ENCODE assay signal across 19 mouse cellular contexts in the genomic region with DNA sequence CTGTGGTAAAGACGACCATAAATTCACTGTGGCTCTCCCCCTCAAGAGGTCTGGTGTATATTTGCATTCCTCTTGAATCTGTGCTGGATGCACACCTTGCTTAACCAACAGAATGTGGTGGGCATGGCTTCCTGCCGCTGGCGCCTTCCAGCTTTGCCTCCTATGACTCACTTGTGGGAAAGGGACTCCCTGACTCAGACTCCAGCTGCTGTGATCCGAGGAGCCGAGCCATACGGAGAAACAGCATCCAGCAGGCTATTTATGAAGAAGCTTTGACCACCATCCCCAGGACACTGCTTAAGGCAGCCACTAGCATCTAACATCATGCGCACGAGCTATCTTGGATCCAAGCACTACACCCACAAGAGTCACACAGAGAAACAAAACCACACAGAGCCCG. TPM values are rescaled to one million over a fixed set of nuclear protein-coding genes. Genes with fewer than 3 reads are reported as not detected.
DNase-seq lines count a peak whose midpoint lies in the region; ATAC-seq and TF ChIP-seq lines count a peak whose summit lies in the region.
"Had no signal": no experiment of that assay in that cellular context is flagged by ENCODE, and none has a peak within 500 bp of the region (broad histone marks: within the 10 kb centered on the region; RNA-seq: fewer than 3 reads in every experiment).

No protein-coding gene starts in this region.

- H3K27me3 ChIP-seq in midbrain, embryonic 10.5 days (ENCODE audit: low read depth, poor library complexity, severe bottlenecking): no peaks in the 10 kb centered on the region
- H3K27me3 ChIP-seq in midbrain, embryonic 13.5 days: no peaks in the 10 kb centered on the region
- H3K27me3 ChIP-seq in C2C12 (ENCODE audit: control insufficient read depth, insufficient read depth, insufficient read length): no peaks in the 10 kb centered on the region
- no peaks in the 10 kb centered on the region for H3K27me3 ChIP-seq in limb, embryonic 10.5 days (ENCODE audit: low read depth, poor library complexity, severe bottlenecking)
- H3K27me3 ChIP-seq: midbrain, embryonic 15.5 days had no signal

- H3K79me2 ChIP-seq in C2C12 (ENCODE audit: control insufficient read depth, insufficient read depth): no peaks in the 10 kb centered on the region

- WGBS in midbrain, embryonic 10.5 days: 93% methylated on average over 9 of the region's 9 CpGs
- WGBS in midbrain, embryonic 13.5 days: 94% methylated on average over 9 of the region's 9 CpGs
- 94% methylated on average over 9 of the region's 9 CpGs for WGBS in limb, embryonic 10.5 days

- H3K79me3 ChIP-seq in C2C12 (ENCODE audit: low read depth): no peaks in the 10 kb centered on the region

- no peaks in the 10 kb centered on the region for H3K36me3 ChIP-seq in midbrain, embryonic 10.5 days
- no peaks in the 10 kb centered on the region for H3K36me3 ChIP-seq in midbrain, embryonic 13.5 days
- H3K36me3 ChIP-seq in C2C12 (ENCODE audit: control insufficient read depth, insufficient read depth): no peaks in the 10 kb centered on the region
- no peaks in the 10 kb centered on the region for H3K36me3 ChIP-seq in limb, embryonic 10.5 days
- H3K36me3 ChIP-seq: midbrain, embryonic 15.5 days had no signal

- intact Hi-C loops in gastrocnemius, postnatal 14 days (cut with DNase I; ENCODE audit: low total_unique reads): no loop called here

- H3K27ac ChIP-seq in midbrain, embryonic 10.5 days (replicated peaks): no peak overlapping the region
- H3K27ac ChIP-seq in midbrain, embryonic 13.5 days: no peak overlapping the region
- no peak overlapping the region for H3K27ac ChIP-seq in limb, embryonic 10.5 days
- H3K27ac ChIP-seq: left cerebral cortex, adult 2 months; liver, embryonic 14.5 days; midbrain, embryonic 15.5 days had no signal

- no peak for TF ChIP-seq CTCF in C2C12 (IDR thresholded peaks at IDR 0.05; ENCODE audit: control insufficient read depth, insufficient read depth, insufficient read length)

- H3K4me1 ChIP-seq in midbrain, embryonic 10.5 days: peaks cover 9% of the 10 kb centered on the region
- H3K4me1 ChIP-seq in midbrain, embryonic 13.5 days (replicated peaks): peaks cover 7% of the 10 kb centered on the region; the same call in 1 of the 2 replicates
- H3K4me1 ChIP-seq in limb, embryonic 10.5 days: 0 out of 2 replicates have a peak, but pooled peaks cover 4% of the 10 kb centered on the region
- H3K4me1 ChIP-seq: midbrain, embryonic 15.5 days had no signal

- H3K4me3 ChIP-seq in midbrain, embryonic 10.5 days: no peak overlapping the region
- no peak overlapping the region for H3K4me3 ChIP-seq in midbrain, embryonic 13.5 days (replicated peaks)
- H3K4me3 ChIP-seq in C2C12 (ENCODE audit: insufficient read depth, poor library complexity, severe bottlenecking): no peak overlapping the region
- no peak overlapping the region for H3K4me3 ChIP-seq in limb, embryonic 10.5 days
- H3K4me3 ChIP-seq: left cerebral cortex, adult 2 months; midbrain, embryonic 15.5 days had no signal

- DNase-seq in gastrocnemius, postnatal 14 days: peak; percentile 18
- no peak for DNase-seq in gastrocnemius, postnatal 4 days (ENCODE audit: low spot score in 2 of 2)
- DNase-seq in midbrain, embryonic 10.5 days (ENCODE audit: low spot score): peak; percentile 9
- peak; percentile 89 for DNase-seq in fibroblast of lung, adult 2 months (ENCODE audit: low read depth)
- DNase-seq in adrenal gland, postnatal 10 days: no peak
- no peak for DNase-seq in limb, embryonic 10.5 days (ENCODE audit: low spot score)
- DNase-seq: cerebellum, adult 8-10 months; heart, postnatal 10 days; kidney, adult 18-20 months; kidney, postnatal 14 days; lung, postnatal 10 days; thymus, postnatal 36 days had no signal

- no peak overlapping the region for H3K9ac ChIP-seq in midbrain, embryonic 13.5 days (replicated peaks)
- H3K9ac ChIP-seq: liver, embryonic 14.5 days; midbrain, embryonic 15.5 days had no signal

- no peak for ATAC-seq in midbrain, embryonic 13.5 days
- ATAC-seq: forebrain, embryonic 14.5 days; midbrain, embryonic 15.5 days had no signal

- H3K4me2 ChIP-seq in midbrain, embryonic 13.5 days (replicated peaks): no peak overlapping the region
- H3K4me2 ChIP-seq: heart, embryonic 11.5 days; midbrain, embryonic 15.5 days had no signal

- peaks cover 3% of the 10 kb centered on the region for H3K9me3 ChIP-seq in midbrain, embryonic 10.5 days (replicated peaks)
- H3K9me3 ChIP-seq in midbrain, embryonic 13.5 days: peaks cover 8% of the 10 kb centered on the region
- H3K9me3 ChIP-seq in limb, embryonic 10.5 days (replicated peaks): no peaks in the 10 kb centered on the region

- H3ac ChIP-seq in C2C12 (ENCODE audit: control insufficient read depth, insufficient read length, low read depth): no peak overlapping the region

TF ChIP-seq in C2C12, 6 proteins besides CTCF, POLR2A, EP300 and RAD21:
- TF ChIP-seq FOSL1 (IDR thresholded peaks at IDR 0.05; ENCODE audit: insufficient read depth, low read length, poor library complexity, severe bottlenecking) (peak; percentile 89), MYOD1 (IDR thresholded peaks at IDR 0.05; ENCODE audit: control insufficient read depth, insufficient read length, low read depth) (peak; percentile 79), MAX (IDR thresholded peaks at IDR 0.05) (no peak), CEBPB (IDR thresholded peaks at IDR 0.05; ENCODE audit: low read depth) (peak; percentile 47)

RNA-seq across cellular contexts. Expression of a gene that starts 5.1 kb away (rescaled TPM):
- 1 to 10 TPM; 2.0 to 2.2 TPM for total RNA-seq in gastrocnemius, postnatal 14 days (2021)
- 1 to 10 TPM; 4.0 to 5.8 TPM for total RNA-seq in gastrocnemius, postnatal 4 days (2021)
- 12.4 and 12.7 TPM in 2 replicates for polyA plus RNA-seq in midbrain, embryonic 10.5 days (2016; fragmentation: Nextera tagmentation; extraction: Ambion mirVana)
- 13.4 and 13.8 TPM in 2 replicates for polyA plus RNA-seq in midbrain, embryonic 13.5 days (2015; fragmentation: Nextera tagmentation; extraction: Ambion mirVana)
- 2.9 TPM for polyA plus RNA-seq in C2C12 (2012; fragmentation: generic; extraction: Trizol)
- 1 to 10 TPM; 7.0 to 9.3 TPM for total RNA-seq in adrenal gland, postnatal 10 days (2021)
- polyA plus RNA-seq in limb, embryonic 10.5 days (2016; fragmentation: Nextera tagmentation; extraction: Ambion mirVana): 7.3 and 11.0 TPM in 2 replicates

Comparison
In these comparisons a context has a peak if more than half of its experiments do, and no peak if none do; other contexts are left out.
1. DNase-seq: peak in gastrocnemius, postnatal 14 days (single experiment), midbrain, embryonic 10.5 days (single experiment) and fibroblast of lung, adult 2 months (single experiment); none in gastrocnemius, postnatal 4 days (0 of 2), adrenal gland, postnatal 10 days (single experiment) and limb, embryonic 10.5 days (single experiment).